Mouse (Mus musculus) heart, embryonic 16.5 days (tissue): ENCODE data around the gene Rasip1. TPM values are rescaled to one million over a fixed set of nuclear protein-coding genes. Genes with fewer than 3 reads are reported as not detected.
A peak's percentile ranks its signal among the peaks of the same experiment; 100 is the strongest.

Experiments
- ATAC-seq: fragments of 200-750 bp; cut with Nextera tagmentation; replicated peaks from 2 replicates; pipeline ENCODE4 v1.8.0; 2017; ENCODE audit warnings: moderate number of reproducible peaks; ENCODE audit not compliant: insufficient read depth, low FRiP score; ENCODE audit errors: extremely low read depth
- H3K27ac ChIP-seq: fragments of 300-500 bp; sonication (generic); 2 replicates; pipeline ENCODE4 v1.5.1; 2014; ENCODE audit warnings: mild to moderate bottlenecking, low read length, control low read depth, moderate library complexity
- H3K27me3 ChIP-seq: fragments of 300-500 bp; sonication (generic); 2 replicates; pipeline ENCODE4 v1.6.1; 2014; ENCODE audit warnings: low read length, mixed read lengths; ENCODE audit not compliant: control insufficient read depth, insufficient read depth
- H3K36me3 ChIP-seq: fragments of 300-500 bp; sonication (generic); 2 replicates; pipeline ENCODE4 v1.6.1; 2014; ENCODE audit not compliant: control insufficient read depth, insufficient read depth
- H3K4me1 ChIP-seq: fragments of 300-500 bp; sonication (generic); 2 replicates; pipeline ENCODE4 v1.6.1; 2014; ENCODE audit warnings: low read length, mixed read lengths; ENCODE audit not compliant: control insufficient read depth, insufficient read depth
- H3K4me2 ChIP-seq: fragments of 300-500 bp; sonication (generic); 2 replicates; pipeline ENCODE4 v1.6.1; 2014; ENCODE audit warnings: low read depth, mild to moderate bottlenecking, control low read depth, low read length
- H3K4me3 ChIP-seq: fragments of 300-500 bp; sonication (generic); 2 replicates; pipeline ENCODE4 v1.5.1; 2014; ENCODE audit warnings: mild to moderate bottlenecking, control low read depth, low read length
- H3K9ac ChIP-seq: fragments of 300-500 bp; sonication (generic); 2 replicates; pipeline ENCODE4 v1.6.1; 2014; ENCODE audit warnings: low read length, control low read depth
- H3K9me3 ChIP-seq: fragments of 300-500 bp; sonication (generic); replicated peaks from 2 replicates; pipeline ENCODE4 v1.6.1; 2016; ENCODE audit warnings: low read length; ENCODE audit not compliant: control insufficient read depth
- WGBS: fragments of 180-500 bp; shearing (Covaris S2); extraction: QIAGEN DNeasy Blood & Tissue Kit; methylation state at CpG from one replicate; pipeline ENCODE4 v1.1.7; 2014; 5-methylcytosine and 5-hydroxymethylcytosine counted together
- polyA plus RNA-seq: library from polyadenylated mRNA; unstranded; fragments of >200 nt; fragmentation: Nextera tagmentation; extraction: Ambion mirVana; gene quantifications from 2 replicates; pipeline ENCODE4 v1.2.1, GENCODE M21; 2015

The Rasip1 gene
- polyA plus RNA-seq, 1 experiment from 2014 or later = 15.4 TPM

GRCm38 (mm10) chr7:45683396-45684050 lies 56.2 kb downstream of the Rasip1 start, which contains the start of gene Ntn5:
Ntn5 (plus strand) TSS chr7:45684022.
- ATAC-seq = no peak
- Histone ChIP-seq H3K9me3 (no peaks in the 10 kb centered on the region), H3K27me3 (no peaks in the 10 kb centered on the region), H3K4me2 (no peak within 1 kb of the TSS), H3K4me3 (no peak within 1 kb of the TSS), H3K9ac (peak within 1 kb of the TSS; percentile 10; the same call in 1 of the 2 replicates), H3K4me1 (peaks cover 26% of the 10 kb centered on the region), H3K36me3 (no peaks in the 10 kb centered on the region), H3K27ac (no peak within 1 kb of the TSS)
- WGBS = 74% methylated on average over 7 of the region's 7 CpGs

- no peak overlapping the region for H3K27ac ChIP-seq
- H3K9ac ChIP-seq = no peak overlapping the region; the same call in 1 of the 2 replicates
Measured at GRCm38 (mm10) chr7:45685811-45686210, 58.5 kb downstream of the Rasip1 start.

GRCm38 (mm10) chr7:45686841-45687240 lies 59.6 kb downstream of the Rasip1 start:
- ATAC-seq = no peak
- no peak overlapping the region for H3K4me3 ChIP-seq
- H3K27ac ChIP-seq = no peak overlapping the region
- peaks cover 22% of the 10 kb centered on the region for H3K4me1 ChIP-seq
- no peak overlapping the region for H3K9ac ChIP-seq
- H3K9me3 ChIP-seq = no peaks in the 10 kb centered on the region
- no peak overlapping the region for H3K4me2 ChIP-seq
- no peaks in the 10 kb centered on the region for H3K27me3 ChIP-seq
- 78% methylated on average over 3 of the region's 3 CpGs for WGBS
- no peaks in the 10 kb centered on the region for H3K36me3 ChIP-seq

More at GRCm38 (mm10) chr7:45685811-45686210, 58.5 kb downstream of the Rasip1 start:
- no peaks in the 10 kb centered on the region for H3K9me3 ChIP-seq
- 63% methylated on average over 10 of the region's 10 CpGs for WGBS
- no peaks in the 10 kb centered on the region for H3K36me3 ChIP-seq
- H3K4me2 ChIP-seq = no peak overlapping the region
- H3K27me3 ChIP-seq = no peaks in the 10 kb centered on the region
- no peak overlapping the region for H3K4me3 ChIP-seq
- no peak for ATAC-seq
- peaks cover 32% of the 10 kb centered on the region for H3K4me1 ChIP-seq

Other genes with a start within 250 kb of the Rasip1 start
- 145 and 161 TPM in 2 replicates for gene Snrnp70, start 231.7 kb upstream of the Rasip1 start, polyA plus RNA-seq
- 0.25 and 0.27 TPM in 2 replicates for gene Kcna7, start 221.8 kb upstream of the Rasip1 start, polyA plus RNA-seq
- gene Ntf5, start 213.8 kb upstream of the Rasip1 start, polyA plus RNA-seq = 0.91 and 1.1 TPM in 2 replicates
- gene Lhb, start 206.7 kb upstream of the Rasip1 start, polyA plus RNA-seq = 0.46 and 0.51 TPM in 2 replicates
- gene Gys1, start 192.6 kb upstream of the Rasip1 start, polyA plus RNA-seq = 136 and 141 TPM in 2 replicates
- 85.1 and 88.3 TPM in 2 replicates for gene Ruvbl2, start 189.4 kb upstream of the Rasip1 start, polyA plus RNA-seq
- gene Ftl1, start 167.6 kb upstream of the Rasip1 start, polyA plus RNA-seq = 3,045 and 3,399 TPM in 2 replicates
- 104 and 107 TPM in 2 replicates for gene Bax, start 160.6 kb upstream of the Rasip1 start, polyA plus RNA-seq
- 0.35 and 0.71 TPM in 2 replicates for gene Tulp2, start 145.6 kb upstream of the Rasip1 start, polyA plus RNA-seq
- gene Gm45808, start 140.7 kb upstream of the Rasip1 start, polyA plus RNA-seq = not detected in 2 replicates
- 3.4 TPM in 2 replicates for gene Dhdh, start 138.7 kb upstream of the Rasip1 start, polyA plus RNA-seq
- 156 and 160 TPM in 2 replicates for gene Nucb1, start 117.1 kb upstream of the Rasip1 start, polyA plus RNA-seq
- 25.0 and 27.1 TPM in 2 replicates for gene Ppp1r15a, start 101.2 kb upstream of the Rasip1 start, polyA plus RNA-seq
- gene Plekha4, start 101.2 kb upstream of the Rasip1 start, polyA plus RNA-seq = 1.3 and 1.8 TPM in 2 replicates
- 0.66 and 0.87 TPM in 2 replicates for gene Hsd17b14, start 72.6 kb upstream of the Rasip1 start, polyA plus RNA-seq
- gene Bcat2, start 57.3 kb upstream of the Rasip1 start, polyA plus RNA-seq = 97.7 and 102 TPM in 2 replicates
- gene Fgf21, start 12.0 kb upstream of the Rasip1 start, polyA plus RNA-seq = 1.5 and 1.7 TPM in 2 replicates
- 0.15 and 0.83 TPM in 2 replicates for gene Fut1, start 10.2 kb upstream of the Rasip1 start, polyA plus RNA-seq
- gene Izumo1, start 5.7 kb upstream of the Rasip1 start, polyA plus RNA-seq = 0.21 and 0.26 TPM in 2 replicates
- 7.6 and 9.0 TPM in 2 replicates for gene Mamstr, start 12.5 kb downstream of the Rasip1 start, polyA plus RNA-seq
- gene Fut2, start 38.9 kb downstream of the Rasip1 start, polyA plus RNA-seq = 1.5 and 1.6 TPM in 2 replicates
- 0.22 and 0.36 TPM in 2 replicates for gene Ntn5, start 56.5 kb downstream of the Rasip1 start, polyA plus RNA-seq
- gene Sec1, start 66.9 kb downstream of the Rasip1 start, polyA plus RNA-seq = 0.33 and 0.65 TPM in 2 replicates
- 4.2 and 5.1 TPM in 2 replicates for gene Car11, start 72.4 kb downstream of the Rasip1 start, polyA plus RNA-seq
- gene Dbp, start 77.6 kb downstream of the Rasip1 start, polyA plus RNA-seq = 3.0 and 3.6 TPM in 2 replicates
- gene Rpl18, start 88.0 kb downstream of the Rasip1 start, polyA plus RNA-seq = 520 and 591 TPM in 2 replicates
- gene Sphk2, start 90.5 kb downstream of the Rasip1 start, polyA plus RNA-seq = 18.9 and 19.1 TPM in 2 replicates
- 0.39 and 0.84 TPM in 2 replicates for gene Fam83e, start 93.7 kb downstream of the Rasip1 start, polyA plus RNA-seq
- not detected in 2 replicates for gene Spaca4, start 98.3 kb downstream of the Rasip1 start, polyA plus RNA-seq
- gene Lmtk3, start 156.2 kb downstream of the Rasip1 start, polyA plus RNA-seq = 0.53 and 0.57 TPM in 2 replicates
- 0.66 and 0.72 TPM in 2 replicates for gene Sult2b1, start 157.2 kb downstream of the Rasip1 start, polyA plus RNA-seq
- gene Cyth2, start 187.1 kb downstream of the Rasip1 start, polyA plus RNA-seq = 90.8 and 90.9 TPM in 2 replicates
- gene Kcnj14, start 197.3 kb downstream of the Rasip1 start, polyA plus RNA-seq = 0.50 and 0.57 TPM in 2 replicates
- 38.1 and 40.2 TPM in 2 replicates for gene Grwd1, start 203.5 kb downstream of the Rasip1 start, polyA plus RNA-seq
- gene Kdelr1, start 245.3 kb downstream of the Rasip1 start, polyA plus RNA-seq = 64.9 and 76.1 TPM in 2 replicates